In the genomic region with DNA sequence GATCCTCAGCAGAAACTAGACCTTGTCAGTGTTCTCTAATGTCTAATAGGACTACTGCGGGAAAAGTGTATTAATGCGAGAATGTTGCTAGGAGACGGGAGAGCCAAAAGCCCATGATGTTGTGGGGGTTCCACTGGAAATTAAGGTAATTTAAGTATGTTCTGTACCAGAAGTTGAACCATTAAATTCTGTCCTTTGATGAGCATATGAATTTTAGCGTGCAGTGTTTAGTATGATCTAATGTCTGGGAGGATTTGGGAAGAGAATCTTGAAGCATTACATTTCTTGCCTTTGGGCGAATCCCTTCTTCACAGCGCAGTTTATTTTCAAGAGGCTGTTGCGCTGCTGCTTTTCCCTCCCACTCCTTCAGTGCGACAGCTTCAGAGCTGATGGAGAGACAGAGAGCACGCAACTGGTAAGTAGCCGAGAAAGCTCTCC, we compare ENCODE assay signal across 8 mouse cellular contexts.
DNase-seq lines count a peak whose midpoint lies in the region; ATAC-seq and TF ChIP-seq lines count a peak whose summit lies in the region.

No protein-coding gene starts in this region.

- H3K36me3 ChIP-seq in embryonic facial prominence, embryonic 10.5 days (replicated peaks): no peaks in the 10 kb centered on the region
- H3K36me3 ChIP-seq in hindbrain, embryonic 16.5 days (ENCODE audit: control insufficient read depth, insufficient read depth, low read length): no peaks in the 10 kb centered on the region
- no peaks in the 10 kb centered on the region for H3K36me3 ChIP-seq in stomach, embryonic 14.5 days (ENCODE audit: control insufficient read depth, insufficient read depth, low read length)
- H3K36me3 ChIP-seq in thymus, adult 2 months (ENCODE audit: control insufficient read depth, insufficient read depth, low read length): no peaks in the 10 kb centered on the region

- no peaks in the 10 kb centered on the region for H3K4me1 ChIP-seq in embryonic facial prominence, embryonic 10.5 days
- H3K4me1 ChIP-seq in hindbrain, embryonic 16.5 days (ENCODE audit: control insufficient read depth, insufficient read depth, low read depth, low read length): no peaks in the 10 kb centered on the region; the same call in 1 of the 2 replicates
- no peaks in the 10 kb centered on the region for H3K4me1 ChIP-seq in stomach, embryonic 14.5 days (ENCODE audit: control insufficient read depth, insufficient read depth, low read length)
- H3K4me1 ChIP-seq in thymus, adult 2 months (replicated peaks; ENCODE audit: control insufficient read depth, insufficient read depth, low read length): no peaks in the 10 kb centered on the region

- TF ChIP-seq CTCF in thymus, adult 2 months (IDR thresholded peaks at IDR 0.05; ENCODE audit: borderline replicate concordance, control insufficient read depth, extremely low read depth, insufficient read depth, low read length, poor library complexity): no peak

- TF ChIP-seq POLR2A in thymus, adult 2 months (IDR thresholded peaks at IDR 0.05; ENCODE audit: control insufficient read depth, extremely low read depth, insufficient read depth, low read length, poor library complexity): no peak

- WGBS in embryonic facial prominence, embryonic 10.5 days: 32% methylated on average over 10 of the region's 10 CpGs
- WGBS in hindbrain, embryonic 16.5 days: 24% methylated on average over 10 of the region's 10 CpGs
- 24% methylated on average over 10 of the region's 10 CpGs for WGBS in stomach, embryonic 14.5 days
- 32% methylated on average over 10 of the region's 10 CpGs for WGBS in thymus, adult 2 months

- H3K4me2 ChIP-seq in hindbrain, embryonic 16.5 days (ENCODE audit: low read length): peak overlapping the region; percentile 50
- H3K4me2 ChIP-seq in stomach, embryonic 14.5 days (replicated peaks; ENCODE audit: low read depth, low read length): peak overlapping the region; percentile 25; the same call in 1 of the 2 replicates

- peak; percentile 88 for ATAC-seq in hindbrain, embryonic 16.5 days
- ATAC-seq in stomach, embryonic 14.5 days (ENCODE audit: insufficient number of reproducible peaks, insufficient read depth, low FRiP score, low read depth): no peak
- no peak for ATAC-seq in erythroid progenitor cell, adult 5-6 weeks (replicated peaks; ENCODE audit: low FRiP score, poor library complexity, severe bottlenecking)

- intact Hi-C loops in heart, postnatal 36 days (cut with DNase I): no loop called here

- peak overlapping the region; percentile 44 for H3K4me3 ChIP-seq in embryonic facial prominence, embryonic 10.5 days
- peak overlapping the region; percentile 41 for H3K4me3 ChIP-seq in hindbrain, embryonic 16.5 days (ENCODE audit: low read length)
- H3K4me3 ChIP-seq in stomach, embryonic 14.5 days (ENCODE audit: low read depth, low read length): peak overlapping the region; percentile 11; the same call in 1 of the 2 replicates
- no peak overlapping the region for H3K4me3 ChIP-seq in thymus, adult 2 months (ENCODE audit: control insufficient read depth, insufficient read depth, low read length)

- no peaks in the 10 kb centered on the region for H3K27me3 ChIP-seq in embryonic facial prominence, embryonic 10.5 days (replicated peaks; ENCODE audit: low read depth, poor library complexity, severe bottlenecking)
- H3K27me3 ChIP-seq in hindbrain, embryonic 16.5 days (replicated peaks; ENCODE audit: control insufficient read depth, insufficient read depth, low read length): no peaks in the 10 kb centered on the region
- H3K27me3 ChIP-seq in stomach, embryonic 14.5 days (ENCODE audit: control insufficient read depth, insufficient read depth, low read length): no peaks in the 10 kb centered on the region
- no peaks in the 10 kb centered on the region for H3K27me3 ChIP-seq in thymus, adult 2 months (ENCODE audit: control insufficient read depth, insufficient read depth, low read length)

- H3K9ac ChIP-seq in hindbrain, embryonic 16.5 days (ENCODE audit: low read depth, low read length): peak overlapping the region; percentile 47; the same call in 1 of the 2 replicates
- H3K9ac ChIP-seq in stomach, embryonic 14.5 days (replicated peaks; ENCODE audit: low read depth, low read length): no peak overlapping the region

- no peak overlapping the region for H3K27ac ChIP-seq in embryonic facial prominence, embryonic 10.5 days (replicated peaks)
- H3K27ac ChIP-seq in hindbrain, embryonic 16.5 days (ENCODE audit: low read depth, low read length): peak overlapping the region; percentile 56; the same call in 1 of the 2 replicates
- H3K27ac ChIP-seq in stomach, embryonic 14.5 days (ENCODE audit: low read length): no peak overlapping the region
- H3K27ac ChIP-seq in thymus, adult 2 months (ENCODE audit: control insufficient read depth, insufficient read depth, low read length): no peak overlapping the region

- H3K9me3 ChIP-seq in embryonic facial prominence, embryonic 10.5 days: no peaks in the 10 kb centered on the region
- no peaks in the 10 kb centered on the region for H3K9me3 ChIP-seq in hindbrain, embryonic 16.5 days (ENCODE audit: control insufficient read depth, low read length)
- H3K9me3 ChIP-seq in stomach, embryonic 14.5 days (ENCODE audit: control insufficient read depth, low read depth, low read length): no peaks in the 10 kb centered on the region

- DNase-seq in cerebellum, adult 11 months: peak; percentile 33
- peak; percentile 15 for DNase-seq in embryonic facial prominence, embryonic 10.5 days (ENCODE audit: low spot score)
- peak; percentile 9 for DNase-seq in mesoderm, embryonic 11.5 days (ENCODE audit: low read depth, low spot score)
- DNase-seq in heart, postnatal 36 days: no peak
- DNase-seq in thymus, adult 2 months: no peak

Comparison
In these comparisons a context has a peak if more than half of its experiments do, and no peak if none do; other contexts are left out.
1. DNase-seq: peak in cerebellum, adult 11 months (single experiment), embryonic facial prominence, embryonic 10.5 days (single experiment) and mesoderm, embryonic 11.5 days (single experiment); none in heart, postnatal 36 days (0 of 2) and thymus, adult 2 months (single experiment).